Mouse (Mus musculus) midbrain, embryonic 13.5 days (tissue): ENCODE results near the gene Sorbs1. TPM values are rescaled to one million over a fixed set of nuclear protein-coding genes. Genes with fewer than 3 reads are reported as not detected.
A peak's percentile ranks its signal among the peaks of the same experiment; 100 is the strongest.

Experiments
- ATAC-seq: fragments of 200-750 bp; cut with Nextera tagmentation; 2 replicates; pipeline ENCODE4 v1.8.0; 2017; ENCODE audit warnings: mild to moderate bottlenecking, moderate TSS enrichment, moderate library complexity
- H3K27ac ChIP-seq: fragments of 300-500 bp; sonication (generic); 2 replicates; pipeline ENCODE4 v1.5.1; 2015; ENCODE audit warnings: inconsistent platforms, mild to moderate bottlenecking, moderate library complexity
- H3K27me3 ChIP-seq: fragments of 300-500 bp; sonication (generic); 2 replicates; pipeline ENCODE4 v1.6.1; 2015; ENCODE audit warnings: mild to moderate bottlenecking, inconsistent platforms
- H3K36me3 ChIP-seq: fragments of 300-500 bp; sonication (generic); 2 replicates; pipeline ENCODE4 v1.6.1; 2015; ENCODE audit warnings: mild to moderate bottlenecking, inconsistent platforms
- H3K4me1 ChIP-seq: fragments of 300-500 bp; sonication (generic); replicated peaks from 2 replicates; pipeline ENCODE4 v1.6.1; 2015; ENCODE audit warnings: inconsistent platforms
- H3K4me2 ChIP-seq: fragments of 300-500 bp; sonication (generic); replicated peaks from 2 replicates; pipeline ENCODE4 v1.6.1; 2015; ENCODE audit warnings: moderate library complexity, mild to moderate bottlenecking, inconsistent platforms
- H3K4me3 ChIP-seq: fragments of 300-500 bp; sonication (generic); replicated peaks from 2 replicates; pipeline ENCODE4 v1.5.1; 2015; ENCODE audit warnings: mild to moderate bottlenecking, inconsistent platforms
- H3K9ac ChIP-seq: fragments of 300-500 bp; sonication (generic); replicated peaks from 2 replicates; pipeline ENCODE4 v1.6.1; 2015; ENCODE audit warnings: mild to moderate bottlenecking, inconsistent platforms
- H3K9me3 ChIP-seq: fragments of 300-500 bp; sonication (generic); 2 replicates; pipeline ENCODE4 v1.6.1; 2016; ENCODE audit warnings: mild to moderate bottlenecking, inconsistent platforms
- WGBS: fragments of 180-500 bp; shearing (Covaris S2); methylation state at CpG from one replicate; pipeline ENCODE4 v1.1.7; 2015; 5-methylcytosine and 5-hydroxymethylcytosine counted together
- polyA plus RNA-seq: library from polyadenylated mRNA; unstranded; fragments of >200 nt; fragmentation: Nextera tagmentation; extraction: Ambion mirVana; gene quantifications from 2 replicates; pipeline ENCODE4 v1.2.1, GENCODE M21; 2015

The Sorbs1 gene
- polyA plus RNA-seq, 1 experiment from 2014 or later: 78.7 TPM

GRCm38 (mm10) chr19:40299182-40299581 is 214.4 kb downstream of the Sorbs1 start:
- 88% methylated on average over 6 of the region's 6 CpGs for WGBS
- Histone ChIP-seq H3K9me3 (no peaks in the 10 kb centered on the region), H3K36me3 (peaks cover 20% of the 10 kb centered on the region), H3K9ac (no peak overlapping the region), H3K4me2 (no peak overlapping the region), H3K4me3 (no peak overlapping the region), H3K4me1 (no peaks in the 10 kb centered on the region), H3K27me3 (no peaks in the 10 kb centered on the region), H3K27ac (no peak overlapping the region)
- ATAC-seq: no peak

DNA sequence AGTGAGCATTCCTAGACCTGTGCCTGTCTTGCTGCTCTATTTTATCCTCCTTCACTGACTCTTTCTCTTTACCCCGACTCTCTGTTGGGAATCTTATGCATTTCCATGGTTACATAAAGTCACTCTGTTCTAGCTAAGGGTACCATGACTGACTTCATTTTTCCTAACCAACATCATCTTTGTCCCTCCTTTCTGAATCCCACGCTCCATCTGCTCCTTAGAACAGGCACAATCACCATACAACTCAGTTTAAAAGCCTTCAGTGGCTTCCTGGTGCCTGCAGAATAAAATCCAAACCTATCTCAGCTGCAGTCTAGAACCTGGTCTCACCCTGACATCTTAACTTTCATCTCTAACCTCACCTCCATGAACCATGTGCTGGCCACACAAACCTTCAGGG is 215.0 kb downstream of the Sorbs1 start:
- Histone ChIP-seq H3K36me3 (peaks cover 21% of the 10 kb centered on the region), H3K4me2 (no peak overlapping the region), H3K27me3 (no peaks in the 10 kb centered on the region), H3K9me3 (no peaks in the 10 kb centered on the region), H3K9ac (no peak overlapping the region), H3K27ac (no peak overlapping the region), H3K4me1 (no peaks in the 10 kb centered on the region), H3K4me3 (no peak overlapping the region)
- 76% methylated on average over 2 of the region's 2 CpGs for WGBS
- no peak for ATAC-seq

GRCm38 (mm10) chr19:40297798-40298144 is 215.8 kb downstream of the Sorbs1 start:
- H3K4me2 ChIP-seq: no peak overlapping the region
- H3K36me3 ChIP-seq: peaks cover 21% of the 10 kb centered on the region
- no peak for ATAC-seq
- H3K27ac ChIP-seq: no peak overlapping the region
- H3K9me3 ChIP-seq: no peaks in the 10 kb centered on the region
- H3K27me3 ChIP-seq: no peaks in the 10 kb centered on the region
- H3K4me3 ChIP-seq: no peak overlapping the region
- H3K9ac ChIP-seq: no peak overlapping the region
- no peaks in the 10 kb centered on the region for H3K4me1 ChIP-seq
- 79% methylated on average over 4 of the region's 4 CpGs for WGBS

- 87% methylated on average over 7 of the region's 7 CpGs for WGBS
- H3K9ac ChIP-seq: no peak overlapping the region
- H3K27ac ChIP-seq: no peak overlapping the region
- H3K4me1 ChIP-seq: no peaks in the 10 kb centered on the region
- H3K9me3 ChIP-seq: no peaks in the 10 kb centered on the region
- no peak overlapping the region for H3K4me3 ChIP-seq
- no peak for ATAC-seq
- H3K36me3 ChIP-seq: peaks cover 21% of the 10 kb centered on the region
- no peak overlapping the region for H3K4me2 ChIP-seq
- no peaks in the 10 kb centered on the region for H3K27me3 ChIP-seq
These were observed 216.3 kb downstream of the Sorbs1 start for GRCm38 (mm10) chr19:40297078-40297797.

- Histone ChIP-seq H3K9me3 (no peaks in the 10 kb centered on the region), H3K4me3 (no peak overlapping the region), H3K36me3 (peaks cover 16% of the 10 kb centered on the region; the same call in 1 of the 2 replicates), H3K4me1 (no peaks in the 10 kb centered on the region), H3K27ac (no peak overlapping the region), H3K27me3 (no peaks in the 10 kb centered on the region), H3K4me2 (no peak overlapping the region), H3K9ac (no peak overlapping the region)
- WGBS: 72% methylated on average over 1 of the region's 1 CpGs
- ATAC-seq: no peak
These were observed 219.3 kb downstream of the Sorbs1 start for GRCm38 (mm10) chr19:40294231-40294630.

- WGBS: 96% methylated on average over 6 of the region's 6 CpGs
- Histone ChIP-seq H3K27ac (no peak overlapping the region), H3K36me3 (peaks cover 12% of the 10 kb centered on the region; the same call in 1 of the 2 replicates), H3K4me3 (no peak overlapping the region), H3K4me1 (no peaks in the 10 kb centered on the region), H3K27me3 (no peaks in the 10 kb centered on the region), H3K9ac (no peak overlapping the region), H3K4me2 (no peak overlapping the region), H3K9me3 (no peaks in the 10 kb centered on the region)
- ATAC-seq: 0 out of 2 replicates have a peak, but pooled peaks have one; percentile 30
These were observed 219.8 kb downstream of the Sorbs1 start for GRCm38 (mm10) chr19:40293791-40294190.

DNA sequence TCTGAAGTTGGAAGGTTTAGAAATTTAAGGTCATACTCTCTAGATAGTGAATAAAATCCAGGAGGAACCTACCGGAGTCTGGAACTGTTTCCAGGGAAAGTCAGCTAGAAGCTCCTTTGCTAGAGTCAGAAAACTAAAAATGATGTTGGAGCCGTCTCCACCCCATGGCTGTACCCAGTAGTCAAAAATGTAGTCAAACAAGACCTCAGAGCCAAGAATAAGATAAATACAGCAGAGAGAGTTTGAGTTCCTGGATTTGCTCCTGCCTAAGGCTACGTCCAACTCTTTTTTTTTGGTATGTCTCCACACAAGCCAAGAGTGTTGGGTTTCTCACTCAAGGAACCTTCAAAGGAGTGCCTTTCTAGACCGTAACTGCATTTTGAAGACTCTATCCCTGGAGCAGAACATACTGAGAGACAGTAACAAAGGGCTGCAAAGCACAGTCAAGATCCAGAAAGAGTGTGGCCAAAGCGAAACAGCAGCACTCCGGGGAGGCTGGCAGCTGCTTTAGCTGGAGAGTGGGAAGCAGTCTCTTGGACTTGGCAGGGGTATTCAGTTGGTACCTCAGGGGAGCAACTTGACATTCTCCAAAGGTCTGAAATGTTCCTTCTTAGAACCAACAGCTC is 223.4 kb downstream of the Sorbs1 start:
- Histone ChIP-seq H3K4me2 (no peak overlapping the region), H3K4me1 (no peaks in the 10 kb centered on the region), H3K9me3 (no peaks in the 10 kb centered on the region), H3K36me3 (peaks cover 12% of the 10 kb centered on the region; the same call in 1 of the 2 replicates), H3K4me3 (no peak overlapping the region), H3K9ac (no peak overlapping the region), H3K27ac (no peak overlapping the region), H3K27me3 (no peaks in the 10 kb centered on the region)
- ATAC-seq: no peak
- WGBS: 93% methylated on average over 6 of the region's 6 CpGs

DNA sequence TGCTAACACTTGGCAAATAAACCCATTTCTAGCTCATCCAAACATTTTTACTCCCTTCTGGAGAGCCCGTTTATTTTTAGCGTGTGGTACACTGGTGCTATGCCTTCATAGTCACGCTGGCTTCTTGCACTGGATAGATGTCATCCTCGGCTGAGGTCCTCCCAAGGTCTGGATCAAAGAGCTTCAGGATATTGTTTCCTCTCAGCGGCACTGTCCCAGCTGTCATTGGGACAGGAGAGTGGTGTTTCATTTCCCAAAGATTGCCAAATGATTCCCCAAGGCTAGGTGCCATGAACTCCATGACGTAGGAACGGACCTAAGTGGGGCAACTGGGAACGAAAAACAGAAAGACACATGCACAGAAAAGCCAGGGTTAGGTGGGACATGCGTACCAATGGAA is 225.2 kb downstream of the Sorbs1 start:
- Histone ChIP-seq H3K4me3 (no peak overlapping the region), H3K27me3 (no peaks in the 10 kb centered on the region), H3K27ac (no peak overlapping the region), H3K36me3 (no peaks in the 10 kb centered on the region), H3K9me3 (no peaks in the 10 kb centered on the region), H3K9ac (no peak overlapping the region), H3K4me2 (no peak overlapping the region), H3K4me1 (no peaks in the 10 kb centered on the region)
- no peak for ATAC-seq
- WGBS: 93% methylated on average over 9 of the region's 9 CpGs

GRCm38 (mm10) chr19:40284704-40285103 is 228.9 kb downstream of the Sorbs1 start:
- H3K36me3 ChIP-seq: no peaks in the 10 kb centered on the region
- no peak overlapping the region for H3K27ac ChIP-seq
- no peaks in the 10 kb centered on the region for H3K27me3 ChIP-seq
- H3K9ac ChIP-seq: no peak overlapping the region
- peaks cover 5% of the 10 kb centered on the region; the same call in 1 of the 2 replicates for H3K9me3 ChIP-seq
- no peak overlapping the region for H3K4me2 ChIP-seq
- H3K4me1 ChIP-seq: no peaks in the 10 kb centered on the region
- H3K4me3 ChIP-seq: no peak overlapping the region
- WGBS: 96% methylated on average over 2 of the region's 2 CpGs
- no peak for ATAC-seq

DNA sequence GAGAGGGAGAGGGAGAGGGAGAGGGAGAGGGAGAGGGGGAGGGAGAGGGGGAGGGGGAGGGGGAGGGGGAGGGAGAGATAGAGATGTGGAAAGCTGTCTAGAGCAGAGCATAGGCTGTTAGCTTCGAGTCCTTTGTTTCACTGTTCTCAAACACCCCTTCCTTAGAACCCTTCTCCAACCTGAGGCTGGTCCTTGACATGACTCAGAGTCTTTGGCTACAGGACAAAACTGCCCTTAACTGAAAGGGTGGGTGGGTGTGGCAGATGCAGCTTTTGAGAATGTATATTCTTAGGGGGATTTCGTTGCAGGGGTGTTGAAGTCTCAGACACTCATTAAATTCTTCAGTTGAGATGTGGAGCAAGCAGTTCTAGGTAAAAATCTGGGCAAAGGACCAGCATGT is 230.2 kb downstream of the Sorbs1 start:
- Histone ChIP-seq H3K36me3 (no peaks in the 10 kb centered on the region), H3K9me3 (peaks cover 5% of the 10 kb centered on the region; the same call in 1 of the 2 replicates), H3K27ac (no peak overlapping the region), H3K27me3 (no peaks in the 10 kb centered on the region), H3K4me1 (no peaks in the 10 kb centered on the region), H3K9ac (no peak overlapping the region), H3K4me2 (no peak overlapping the region), H3K4me3 (no peak overlapping the region)
- whole genome bisulfite sequencing: 72% methylated on average over 2 of the region's 2 CpGs
- no peak for ATAC-seq

DNA sequence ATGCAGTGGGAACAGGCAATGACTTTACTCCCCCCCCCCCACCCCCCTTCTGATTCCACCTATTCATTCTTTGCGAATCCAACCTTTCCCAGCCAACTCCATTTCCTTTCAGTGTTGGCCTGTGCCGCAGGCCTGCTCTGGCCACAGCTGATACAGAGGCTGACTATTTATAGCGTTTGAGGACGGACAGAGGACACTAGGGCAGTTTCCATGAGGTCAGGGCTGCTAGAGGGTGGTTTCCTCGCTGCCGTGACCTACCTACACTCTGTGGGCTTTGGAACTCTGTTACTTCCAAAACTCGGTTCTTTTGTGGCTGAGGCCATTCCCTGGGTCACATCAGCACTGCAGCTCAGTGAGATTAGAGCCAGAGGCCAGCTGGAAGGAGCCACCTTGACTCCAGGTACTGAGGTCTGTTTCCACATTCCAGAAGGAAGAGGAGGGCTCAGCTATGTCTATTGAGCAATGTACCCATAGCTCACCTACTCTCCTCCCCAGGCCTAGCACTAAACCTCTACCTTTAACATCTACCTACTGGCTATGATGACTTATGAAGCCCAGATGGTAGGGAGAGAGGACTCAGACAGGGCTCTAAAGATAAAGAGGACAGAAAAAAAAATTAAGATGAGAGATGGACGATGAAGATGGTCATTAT is 235.1 kb downstream of the Sorbs1 start:
- no peak for ATAC-seq
- 83% methylated on average over 8 of the region's 8 CpGs for WGBS
- no peak overlapping the region for H3K4me3 ChIP-seq
- H3K4me1 ChIP-seq: no peaks in the 10 kb centered on the region
- no peaks in the 10 kb centered on the region for H3K27me3 ChIP-seq
- H3K36me3 ChIP-seq: no peaks in the 10 kb centered on the region
- H3K9me3 ChIP-seq: peaks cover 5% of the 10 kb centered on the region; the same call in 1 of the 2 replicates
- no peak overlapping the region for H3K4me2 ChIP-seq
- H3K9ac ChIP-seq: no peak overlapping the region
- no peak overlapping the region for H3K27ac ChIP-seq

- no peak overlapping the region for H3K4me3 ChIP-seq
- ATAC-seq: no peak
- H3K27me3 ChIP-seq: peaks cover 8% of the 10 kb centered on the region
- H3K27ac ChIP-seq: no peak overlapping the region
- WGBS: 93% methylated on average over 8 of the region's 8 CpGs
- H3K9ac ChIP-seq: no peak overlapping the region
- H3K36me3 ChIP-seq: no peaks in the 10 kb centered on the region
- no peaks in the 10 kb centered on the region for H3K4me1 ChIP-seq
- H3K9me3 ChIP-seq: peaks cover 4% of the 10 kb centered on the region; the same call in 1 of the 2 replicates
- H3K4me2 ChIP-seq: no peak overlapping the region
These were observed 236.1 kb downstream of the Sorbs1 start for GRCm38 (mm10) chr19:40277494-40277893.
